Mouse (Mus musculus): ENCODE data around the gene Olfr600. TPM values are rescaled to one million over a fixed set of nuclear protein-coding genes. Genes with fewer than 3 reads are reported as not detected.
"Not testable (repeated sequence)": the region's sequence is repeated elsewhere in the genome, so short reads cannot be mapped to it uniquely, and the experiment has no call there.

Gene Olfr600
- not detected in 2 replicates for polyA plus RNA-seq (2011; ENCODE audit: insufficient read length, low read depth, missing spikeins)

GRCm38 (mm10) chr7:103349569-103349968 is at the start of gene Olfr600:
TSS of gene Olfr600 (minus strand) at chr7:103349669.
- Histone ChIP-seq H3K4me3 (ENCODE audit: insufficient read depth, low read length) (no peak within 1 kb of the TSS), H3K27ac (ENCODE audit: insufficient read depth, low read length) (no peak within 1 kb of the TSS), H3K4me1 (ENCODE audit: control insufficient read depth, insufficient read depth, low read length) (no peaks in the 10 kb centered on the region)
- no peak for TF ChIP-seq POLR2A (IDR thresholded peaks at IDR 0.05; ENCODE audit: low read depth, low read length)
- no peak for TF ChIP-seq CTCF (IDR thresholded peaks at IDR 0.05; ENCODE audit: borderline replicate concordance, insufficient read depth, low read length)

GRCm38 (mm10) chr7:103398981-103399380 is 49.5 kb upstream of the Olfr600 start:
- Histone ChIP-seq H3K27ac (ENCODE audit: insufficient read depth, low read length) (no peak overlapping the region), H3K4me3 (ENCODE audit: insufficient read depth, low read length) (no peak overlapping the region), H3K4me1 (ENCODE audit: control insufficient read depth, insufficient read depth, low read length) (no peaks in the 10 kb centered on the region)
- no peak for TF ChIP-seq CTCF (IDR thresholded peaks at IDR 0.05; ENCODE audit: borderline replicate concordance, insufficient read depth, low read length)
- no peak for TF ChIP-seq POLR2A (IDR thresholded peaks at IDR 0.05; ENCODE audit: low read depth, low read length)

- no peak overlapping the region for H3K27ac ChIP-seq (ENCODE audit: insufficient read depth, low read length)
- H3K4me1 ChIP-seq (ENCODE audit: control insufficient read depth, insufficient read depth, low read length) = no peaks in the 10 kb centered on the region
- no peak overlapping the region for H3K4me3 ChIP-seq (ENCODE audit: insufficient read depth, low read length)
- no peak for TF ChIP-seq CTCF (IDR thresholded peaks at IDR 0.05; ENCODE audit: borderline replicate concordance, insufficient read depth, low read length)
- no peak for TF ChIP-seq POLR2A (IDR thresholded peaks at IDR 0.05; ENCODE audit: low read depth, low read length)
Observed at GRCm38 (mm10) chr7:103397758-103398157, 48.3 kb upstream of the Olfr600 start.

- Histone ChIP-seq H3K4me1 (ENCODE audit: control insufficient read depth, insufficient read depth, low read length) (no peaks in the 10 kb centered on the region), H3K27ac (ENCODE audit: insufficient read depth, low read length) (no peak within 1 kb of the TSS), H3K4me3 (ENCODE audit: insufficient read depth, low read length) (no peak within 1 kb of the TSS)
- no peak for TF ChIP-seq POLR2A (IDR thresholded peaks at IDR 0.05; ENCODE audit: low read depth, low read length)
- TF ChIP-seq CTCF (IDR thresholded peaks at IDR 0.05; ENCODE audit: borderline replicate concordance, insufficient read depth, low read length) = no peak
Observed at GRCm38 (mm10) chr7:103386077-103386476, 36.6 kb upstream of the Olfr600 start, which contains the start of gene Olfr603. TSS of gene Olfr603 (minus strand) at chr7:103386177.

GRCm38 (mm10) chr7:103362555-103362954 is 13.1 kb upstream of the Olfr600 start, which contains the start of gene Olfr601:
TSS of gene Olfr601 (minus strand) at chr7:103362655.
- Histone ChIP-seq H3K4me3 (ENCODE audit: insufficient read depth, low read length) (no peak within 1 kb of the TSS), H3K4me1 (ENCODE audit: control insufficient read depth, insufficient read depth, low read length) (no peaks in the 10 kb centered on the region), H3K27ac (ENCODE audit: insufficient read depth, low read length) (no peak within 1 kb of the TSS)
- no peak for TF ChIP-seq CTCF (IDR thresholded peaks at IDR 0.05; ENCODE audit: borderline replicate concordance, insufficient read depth, low read length)
- no peak for TF ChIP-seq POLR2A (IDR thresholded peaks at IDR 0.05; ENCODE audit: low read depth, low read length)

- no peak for TF ChIP-seq POLR2A (IDR thresholded peaks at IDR 0.05; ENCODE audit: low read depth, low read length)
- TF ChIP-seq CTCF (IDR thresholded peaks at IDR 0.05; ENCODE audit: borderline replicate concordance, insufficient read depth, low read length) = no peak
- Histone ChIP-seq H3K27ac (ENCODE audit: insufficient read depth, low read length) (no peak within 1 kb of the TSS), H3K4me3 (ENCODE audit: insufficient read depth, low read length) (no peak within 1 kb of the TSS), H3K4me1 (ENCODE audit: control insufficient read depth, insufficient read depth, low read length) (no peaks in the 10 kb centered on the region)
Observed at GRCm38 (mm10) chr7:103335617-103336016, 13.9 kb downstream of the Olfr600 start, which contains the start of gene Olfr599. TSS of gene Olfr599 (plus strand) at chr7:103335917.

- Histone ChIP-seq H3K4me1 (ENCODE audit: control insufficient read depth, insufficient read depth, low read length) (no peaks in the 10 kb centered on the region), H3K27ac (ENCODE audit: insufficient read depth, low read length) (no peak within 1 kb of the TSS), H3K4me3 (ENCODE audit: insufficient read depth, low read length) (no peak within 1 kb of the TSS)
- no peak for TF ChIP-seq CTCF (IDR thresholded peaks at IDR 0.05; ENCODE audit: borderline replicate concordance, insufficient read depth, low read length)
- TF ChIP-seq POLR2A (IDR thresholded peaks at IDR 0.05; ENCODE audit: low read depth, low read length) = no peak
Observed at GRCm38 (mm10) chr7:103323268-103323667, 26.2 kb downstream of the Olfr600 start, which contains the start of gene Olfr598. TSS of gene Olfr598 (plus strand) at chr7:103323568.

- H3K4me3 ChIP-seq (ENCODE audit: insufficient read depth, low read length); H3K27ac ChIP-seq (ENCODE audit: insufficient read depth, low read length); H3K4me1 ChIP-seq (ENCODE audit: control insufficient read depth, insufficient read depth, low read length): not testable (repeated sequence)
Observed at GRCm38 (mm10) chr7:103316015-103316414, 33.5 kb downstream of the Olfr600 start, which contains the start of gene Olfr597. TSS of gene Olfr597 (plus strand) at chr7:103316315.

- H3K4me3 ChIP-seq (ENCODE audit: insufficient read depth, low read length); H3K27ac ChIP-seq (ENCODE audit: insufficient read depth, low read length); H3K4me1 ChIP-seq (ENCODE audit: control insufficient read depth, insufficient read depth, low read length): not testable (repeated sequence)
Observed at GRCm38 (mm10) chr7:103305348-103305747, 44.1 kb downstream of the Olfr600 start, which contains the start of gene Olfr596. TSS of gene Olfr596 (plus strand) at chr7:103305648.

Other genes starting within 250 kb of the Olfr600 start
- gene Olfr586, start 224.0 kb downstream of the Olfr600 start, polyA plus RNA-seq (2011; ENCODE audit: insufficient read length, low read depth, missing spikeins) = not detected in 2 replicates
- gene Olfr588-ps1, start 208.8 kb downstream of the Olfr600 start, polyA plus RNA-seq (2011; ENCODE audit: insufficient read length, low read depth, missing spikeins) = not detected in 2 replicates
- not detected in 2 replicates for gene Olfr589, start 193.3 kb downstream of the Olfr600 start, polyA plus RNA-seq (2011; ENCODE audit: insufficient read length, low read depth, missing spikeins)
- gene Olfr591, start 171.3 kb downstream of the Olfr600 start, polyA plus RNA-seq (2011; ENCODE audit: insufficient read length, low read depth, missing spikeins) = not detected in 2 replicates
- not detected in 2 replicates for gene Olfr592, start 164.9 kb downstream of the Olfr600 start, polyA plus RNA-seq (2011; ENCODE audit: insufficient read length, low read depth, missing spikeins)
- gene Olfr593, start 137.8 kb downstream of the Olfr600 start, polyA plus RNA-seq (2011; ENCODE audit: insufficient read length, low read depth, missing spikeins) = not detected in 2 replicates
- not detected in 2 replicates for gene Olfr594, start 132.7 kb downstream of the Olfr600 start, polyA plus RNA-seq (2011; ENCODE audit: insufficient read length, low read depth, missing spikeins)
- not detected in 2 replicates for gene Usp17ld, start 97.2 kb downstream of the Olfr600 start, polyA plus RNA-seq (2011; ENCODE audit: insufficient read length, low read depth, missing spikeins)
- not detected in 2 replicates for gene Olfr596, start 44.0 kb downstream of the Olfr600 start, polyA plus RNA-seq (2011; ENCODE audit: insufficient read length, low read depth, missing spikeins)
- gene Olfr597, start 33.4 kb downstream of the Olfr600 start, polyA plus RNA-seq (2011; ENCODE audit: insufficient read length, low read depth, missing spikeins) = not detected in 2 replicates
- gene Olfr598, start 26.1 kb downstream of the Olfr600 start, polyA plus RNA-seq (2011; ENCODE audit: insufficient read length, low read depth, missing spikeins) = not detected in 2 replicates
- not detected in 2 replicates for gene Olfr599, start 13.8 kb downstream of the Olfr600 start, polyA plus RNA-seq (2011; ENCODE audit: insufficient read length, low read depth, missing spikeins)
- gene Olfr601, start 13.0 kb upstream of the Olfr600 start, polyA plus RNA-seq (2011; ENCODE audit: insufficient read length, low read depth, missing spikeins) = not detected in 2 replicates
- not detected in 2 replicates for gene Olfr603, start 36.5 kb upstream of the Olfr600 start, polyA plus RNA-seq (2011; ENCODE audit: insufficient read length, low read depth, missing spikeins)
- gene Usp17lc, start 65.4 kb upstream of the Olfr600 start, polyA plus RNA-seq (2011; ENCODE audit: insufficient read length, low read depth, missing spikeins) = not detected in 2 replicates
- not detected in 2 replicates for gene Olfr605, start 95.8 kb upstream of the Olfr600 start, polyA plus RNA-seq (2011; ENCODE audit: insufficient read length, low read depth, missing spikeins)
- gene Olfr606, start 99.4 kb upstream of the Olfr600 start, polyA plus RNA-seq (2011; ENCODE audit: insufficient read length, low read depth, missing spikeins) = not detected in 2 replicates
- not detected in 2 replicates for gene Olfr607, start 114.5 kb upstream of the Olfr600 start, polyA plus RNA-seq (2011; ENCODE audit: insufficient read length, low read depth, missing spikeins)
- gene Olfr608, start 120.2 kb upstream of the Olfr600 start, polyA plus RNA-seq (2011; ENCODE audit: insufficient read length, low read depth, missing spikeins) = not detected in 2 replicates
- gene Olfr609, start 148.4 kb upstream of the Olfr600 start, polyA plus RNA-seq (2011; ENCODE audit: insufficient read length, low read depth, missing spikeins) = not detected in 2 replicates
- gene Olfr610, start 162.5 kb upstream of the Olfr600 start, polyA plus RNA-seq (2011; ENCODE audit: insufficient read length, low read depth, missing spikeins) = not detected in 2 replicates
- not detected in 2 replicates for gene Olfr611, start 171.2 kb upstream of the Olfr600 start, polyA plus RNA-seq (2011; ENCODE audit: insufficient read length, low read depth, missing spikeins)
- gene Olfr612, start 193.0 kb upstream of the Olfr600 start, polyA plus RNA-seq (2011; ENCODE audit: insufficient read length, low read depth, missing spikeins) = not detected in 2 replicates
- not detected in 2 replicates for gene Olfr613, start 198.4 kb upstream of the Olfr600 start, polyA plus RNA-seq (2011; ENCODE audit: insufficient read length, low read depth, missing spikeins)
- gene Olfr615, start 206.4 kb upstream of the Olfr600 start, polyA plus RNA-seq (2011; ENCODE audit: insufficient read length, low read depth, missing spikeins) = not detected in 2 replicates
- gene Olfr616, start 219.5 kb upstream of the Olfr600 start, polyA plus RNA-seq (2011; ENCODE audit: insufficient read length, low read depth, missing spikeins) = not detected in 2 replicates
- not detected in 2 replicates for gene Olfr617, start 223.4 kb upstream of the Olfr600 start, polyA plus RNA-seq (2011; ENCODE audit: insufficient read length, low read depth, missing spikeins)
- gene Olfr618, start 240.4 kb upstream of the Olfr600 start, polyA plus RNA-seq (2011; ENCODE audit: insufficient read length, low read depth, missing spikeins) = not detected in 2 replicates

All from embryonic fibroblast, embryonic 13.5 days (primary cell).